Mouse (Mus musculus): ENCODE results near the gene Tmem104.
A peak's percentile ranks its signal among the peaks of the same experiment; 100 is the strongest.

Tmem104 gene

GRCm38 (mm10) chr11:115267061-115267883 is 80.0 kb downstream of the Tmem104 start, which contains the start of gene Grin2c:
Grin2c (minus strand) TSS chr11:115267243.
- no peak for DNase-seq

GRCm38 (mm10) chr11:115267958-115268357 is 80.7 kb downstream of the Tmem104 start:
- DNase-seq, result no peak

- no peak for DNase-seq
Measured at GRCm38 (mm10) chr11:115269330-115270066, 82.2 kb downstream of the Tmem104 start.

- DNase-seq, result peak; percentile 69
Measured at GRCm38 (mm10) chr11:115270148-115270861, 83.0 kb downstream of the Tmem104 start.

GRCm38 (mm10) chr11:115271052-115271451 is 83.8 kb downstream of the Tmem104 start:
- DNase-seq, result no peak

GRCm38 (mm10) chr11:115271481-115271880 is 84.2 kb downstream of the Tmem104 start:
- DNase-seq, result no peak

- DNase-seq, result no peak
Measured at GRCm38 (mm10) chr11:115272894-115273498, 85.7 kb downstream of the Tmem104 start.

- DNase-seq, result no peak
Measured at GRCm38 (mm10) chr11:115273735-115274134, 86.4 kb downstream of the Tmem104 start.

- DNase-seq, result no peak
Measured at GRCm38 (mm10) chr11:115274178-115274577, 86.9 kb downstream of the Tmem104 start.

GRCm38 (mm10) chr11:115274771-115275170 is 87.5 kb downstream of the Tmem104 start:
- DNase-seq, result no peak

GRCm38 (mm10) chr11:115275509-115275908 is 88.2 kb downstream of the Tmem104 start:
- no peak for DNase-seq

GRCm38 (mm10) chr11:115275954-115276353 is 88.7 kb downstream of the Tmem104 start:
- DNase-seq, result no peak

- DNase-seq, result peak; percentile 99
Measured at GRCm38 (mm10) chr11:115276780-115277603, 89.7 kb downstream of the Tmem104 start, which contains the start of gene Fdxr. Fdxr (minus strand) TSS chr11:115277050.

- no peak for DNase-seq
Measured at GRCm38 (mm10) chr11:115277604-115277975, 90.3 kb downstream of the Tmem104 start.

GRCm38 (mm10) chr11:115278176-115278575 is 90.9 kb downstream of the Tmem104 start:
- DNase-seq, result no peak

GRCm38 (mm10) chr11:115279726-115280125 is 92.4 kb downstream of the Tmem104 start:
- no peak for DNase-seq

- no peak for DNase-seq
Measured at GRCm38 (mm10) chr11:115282295-115282694, 95.0 kb downstream of the Tmem104 start.

- DNase-seq, result no peak
Measured at GRCm38 (mm10) chr11:115282723-115283485, 95.6 kb downstream of the Tmem104 start.

- DNase-seq, result no peak
Measured at GRCm38 (mm10) chr11:115283486-115283765, 96.1 kb downstream of the Tmem104 start.

GRCm38 (mm10) chr11:115283891-115284620 is 96.8 kb downstream of the Tmem104 start:
- no peak for DNase-seq

GRCm38 (mm10) chr11:115285282-115285681 is 98.0 kb downstream of the Tmem104 start:
- DNase-seq, result no peak

Measured in thymus, postnatal 14 days (tissue).